Mouse (Mus musculus) heart, embryonic 14.5 days (tissue): ENCODE data around the gene Oasl1. TPM values are rescaled to one million over a fixed set of nuclear protein-coding genes. Genes with fewer than 3 reads are reported as not detected.
"Not testable (repeated sequence)": the region's sequence is repeated elsewhere in the genome, so short reads cannot be mapped to it uniquely, and the experiment has no call there.

Source experiments
- ATAC-seq: fragments of 200-750 bp; cut with Nextera tagmentation; 2 replicates; pipeline ENCODE4 v1.8.0; 2017; ENCODE audit warnings: low read depth, moderate TSS enrichment; ENCODE audit not compliant: insufficient number of reproducible peaks, insufficient read depth, low FRiP score
- H3K27ac ChIP-seq, 2 experiments: fragments of 200-500 bp in 1 of 2; fragments of 300-500 bp in 1 of 2; sonication (generic) in 1 of 2; replicated peaks in 1 of 2; 2 replicates each; pipeline ENCODE4 v1.5.1; 2012 to 2014; ENCODE audit warnings: low read depth in 2 of 2, low read length in 2 of 2, control low read depth in 1 of 2, mild to moderate bottlenecking in 1 of 2, mixed read lengths in 1 of 2; ENCODE audit not compliant: control insufficient read depth in 1 of 2, insufficient read depth in 1 of 2
- H3K27me3 ChIP-seq: fragments of 300-500 bp; sonication (generic); 2 replicates; pipeline ENCODE4 v1.6.1; 2014; ENCODE audit warnings: mild to moderate bottlenecking, low read length, control low read depth; ENCODE audit not compliant: control insufficient read depth, insufficient read depth
- H3K36me3 ChIP-seq: fragments of 300-500 bp; sonication (generic); 2 replicates; pipeline ENCODE4 v1.6.1; 2014; ENCODE audit warnings: mild to moderate bottlenecking, control low read depth, low read length, mixed read lengths; ENCODE audit not compliant: control insufficient read depth, insufficient read depth
- H3K4me1 ChIP-seq, 2 experiments: fragments of 200-500 bp in 1 of 2; fragments of 300-500 bp in 1 of 2; sonication (generic) in 1 of 2; 2 replicates each; pipeline ENCODE4 v1.6.1; 2012 to 2014; ENCODE audit warnings: low read length in 2 of 2, control low read depth in 1 of 2, mixed read lengths in 1 of 2; ENCODE audit not compliant: control insufficient read depth in 2 of 2, insufficient read depth in 2 of 2
- H3K4me2 ChIP-seq: fragments of 300-500 bp; sonication (generic); 2 replicates; pipeline ENCODE4 v1.6.1; 2014; ENCODE audit warnings: mild to moderate bottlenecking, low read length
- H3K4me3 ChIP-seq, 2 experiments: fragments of 200-500 bp in 1 of 2; fragments of 300-500 bp in 1 of 2; sonication (generic) in 1 of 2; 2 replicates each; pipeline ENCODE4 v1.5.1; 2012 to 2014; ENCODE audit warnings: low read length in 2 of 2, mild to moderate bottlenecking in 2 of 2, control low read depth in 1 of 2, low read depth in 1 of 2, moderate library complexity in 1 of 2; ENCODE audit not compliant: control insufficient read depth in 1 of 2, insufficient read depth in 1 of 2
- H3K9ac ChIP-seq: fragments of 300-500 bp; sonication (generic); 2 replicates; pipeline ENCODE4 v1.6.1; 2014; ENCODE audit warnings: mild to moderate bottlenecking, low read length
- H3K9me3 ChIP-seq: fragments of 300-500 bp; sonication (generic); 2 replicates; pipeline ENCODE4 v1.6.1; 2016; ENCODE audit warnings: low read length, control low read depth; ENCODE audit not compliant: control insufficient read depth
- WGBS: fragments of 180-500 bp; shearing (Covaris S2); extraction: QIAGEN DNeasy Blood & Tissue Kit; methylation state at CpG from one replicate; pipeline ENCODE4 v1.1.7; 2014; 5-methylcytosine and 5-hydroxymethylcytosine counted together
- polyA plus RNA-seq: library from polyadenylated mRNA; unstranded; fragments of >200 nt; fragmentation: Nextera tagmentation; extraction: Ambion mirVana; gene quantifications from 2 replicates; pipeline ENCODE4 v1.2.1, GENCODE M21; 2014

The Oasl1 gene
- polyA plus RNA-seq = 0.45 and 0.70 TPM in 2 replicates

DNA sequence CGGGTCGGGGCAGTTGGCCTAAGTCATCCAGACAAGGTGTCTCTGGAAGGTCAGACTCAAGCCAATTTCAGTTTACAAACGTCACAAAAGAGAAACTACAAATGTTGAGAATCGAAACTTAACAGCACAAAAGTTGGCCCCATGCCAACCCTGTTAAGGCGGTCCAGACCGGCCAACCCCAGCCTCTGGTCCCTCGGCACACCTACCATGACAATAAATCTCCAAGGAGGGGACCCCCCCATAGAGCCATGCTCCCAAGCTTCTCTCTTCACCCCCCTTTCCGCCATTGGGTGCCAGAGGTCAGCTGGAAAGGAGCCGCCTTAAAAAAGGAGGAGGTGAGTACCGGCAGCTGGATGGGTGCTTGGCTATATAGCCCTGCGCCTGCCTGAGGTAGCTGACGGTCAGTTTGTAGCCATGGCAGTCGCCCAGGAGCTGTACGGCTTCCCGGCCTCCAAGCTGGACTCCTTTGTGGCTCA, at the start of gene Oasl1:
Oasl1 (plus strand) TSS at position 243 of the 476 bp plus-strand sequence.
- Histone ChIP-seq H3K9me3 (0 out of 2 replicates have a peak, but pooled peaks cover 4% of the 10 kb centered on the region), H3K9ac (peak within 1 kb of the TSS; percentile 49; the same call in 1 of the 2 replicates), H3K27ac (no peak within 1 kb of the TSS), H3K36me3 (no peaks in the 10 kb centered on the region), H3K4me2 (peak within 1 kb of the TSS; percentile 67), H3K4me3 (peak within 1 kb of the TSS; percentile 31 to 35), H3K27me3 (no peaks in the 10 kb centered on the region), H3K4me1 (peaks cover 3 to 6% of the 10 kb centered on the region in 2 experiments; a peak in 2 of 4 replicates)
- 36% methylated on average over 15 of the region's 15 CpGs for WGBS
- no peak for ATAC-seq

- peaks cover 17% of the 10 kb centered on the region for H3K27me3 ChIP-seq
- peak overlapping the region; percentile 42; the same call in 1 of the 2 replicates for H3K4me2 ChIP-seq
- WGBS = 44% methylated on average over 6 of the region's 6 CpGs
Observed at GRCm38 (mm10) chr5:114875858-114876257, 47.2 kb upstream of the Oasl1 start.

DNA sequence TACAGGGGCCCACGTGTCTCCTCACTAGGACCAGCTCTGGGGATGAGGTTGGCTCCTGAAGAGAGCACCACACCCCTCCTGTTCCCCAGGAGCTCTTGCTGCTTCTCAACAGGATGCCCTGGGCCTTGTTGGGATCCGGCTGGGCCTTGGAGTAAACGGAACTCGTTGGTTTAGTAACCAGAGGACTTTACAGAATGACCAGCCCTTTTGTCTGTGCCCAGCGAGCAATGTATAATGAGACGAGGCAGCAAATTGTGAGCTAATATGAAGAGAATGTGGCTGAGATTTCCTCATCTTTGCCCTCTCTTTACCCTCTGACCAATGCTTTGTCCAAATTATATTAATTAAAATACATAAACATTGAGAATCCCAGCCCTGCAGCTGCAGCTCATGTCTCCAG, 46.7 kb upstream of the Oasl1 start:
- H3K9ac ChIP-seq = no peak overlapping the region
- H3K4me2 ChIP-seq = no peak overlapping the region
- H3K27me3 ChIP-seq = peaks cover 17% of the 10 kb centered on the region
- ATAC-seq = no peak
- no peaks in the 10 kb centered on the region for H3K4me1 ChIP-seq
- no peaks in the 10 kb centered on the region for H3K36me3 ChIP-seq
- no peaks in the 10 kb centered on the region for H3K9me3 ChIP-seq
- no peak overlapping the region for H3K27ac ChIP-seq
- WGBS = 54% methylated on average over 6 of the region's 6 CpGs
- no peak overlapping the region for H3K4me3 ChIP-seq

More at GRCm38 (mm10) chr5:114875858-114876257, 47.2 kb upstream of the Oasl1 start:
- no peak overlapping the region for H3K9ac ChIP-seq
- H3K9me3 ChIP-seq = no peaks in the 10 kb centered on the region
- ATAC-seq = no peak
- H3K4me1 ChIP-seq = no peaks in the 10 kb centered on the region
- H3K4me3 ChIP-seq = no peak overlapping the region
- no peak overlapping the region for H3K27ac ChIP-seq
- no peaks in the 10 kb centered on the region for H3K36me3 ChIP-seq

GRCm38 (mm10) chr5:114877487-114877886, 45.6 kb upstream of the Oasl1 start:
- Histone ChIP-seq H3K4me1 (no peaks in the 10 kb centered on the region), H3K4me3 (no peak overlapping the region), H3K36me3 (no peaks in the 10 kb centered on the region), H3K4me2 (no peak overlapping the region), H3K27me3 (peaks cover 17% of the 10 kb centered on the region), H3K9me3 (no peaks in the 10 kb centered on the region), H3K9ac (no peak overlapping the region), H3K27ac (no peak overlapping the region)
- no peak for ATAC-seq
- 81% methylated on average over 7 of the region's 7 CpGs for WGBS

GRCm38 (mm10) chr5:114879399-114879798, 43.6 kb upstream of the Oasl1 start:
- H3K4me2 ChIP-seq = no peak overlapping the region
- no peaks in the 10 kb centered on the region for H3K4me1 ChIP-seq
- no peak overlapping the region for H3K27ac ChIP-seq
- H3K9me3 ChIP-seq = no peaks in the 10 kb centered on the region
- H3K36me3 ChIP-seq = no peaks in the 10 kb centered on the region
- no peak for ATAC-seq
- peaks cover 17% of the 10 kb centered on the region for H3K27me3 ChIP-seq
- no peak overlapping the region for H3K9ac ChIP-seq
- H3K4me3 ChIP-seq = no peak overlapping the region
- 30% methylated on average over 13 of the region's 13 CpGs for WGBS

GRCm38 (mm10) chr5:114882319-114882718, 40.7 kb upstream of the Oasl1 start:
- WGBS = 75% methylated on average over 6 of the region's 7 CpGs
- not testable (repeated sequence) for H3K27ac ChIP-seq, H3K9me3 ChIP-seq, H3K4me1 ChIP-seq, H3K4me2 ChIP-seq, H3K9ac ChIP-seq, ATAC-seq, H3K4me3 ChIP-seq, H3K36me3 ChIP-seq
- peaks cover 11% of the 10 kb centered on the region for H3K27me3 ChIP-seq

GRCm38 (mm10) chr5:114883022-114883421, 40.0 kb upstream of the Oasl1 start:
- no peak overlapping the region for H3K4me3 ChIP-seq
- no peaks in the 10 kb centered on the region for H3K4me1 ChIP-seq
- H3K36me3 ChIP-seq = no peaks in the 10 kb centered on the region
- H3K27ac ChIP-seq = no peak overlapping the region
- H3K4me2 ChIP-seq = no peak overlapping the region
- no peak overlapping the region for H3K9ac ChIP-seq
- ATAC-seq = no peak
- no peaks in the 10 kb centered on the region for H3K9me3 ChIP-seq
- WGBS = 72% methylated on average over 11 of the region's 11 CpGs
- H3K27me3 ChIP-seq = peaks cover 11% of the 10 kb centered on the region

- Histone ChIP-seq H3K9me3 (no peaks in the 10 kb centered on the region), H3K9ac (no peak overlapping the region), H3K27ac (no peak overlapping the region), H3K4me3 (no peak overlapping the region), H3K36me3 (no peaks in the 10 kb centered on the region), H3K4me1 (no peaks in the 10 kb centered on the region), H3K4me2 (no peak overlapping the region), H3K27me3 (no peaks in the 10 kb centered on the region)
- ATAC-seq = no peak
- 74% methylated on average over 6 of the region's 6 CpGs for WGBS
Observed at GRCm38 (mm10) chr5:114886801-114887200, 36.2 kb upstream of the Oasl1 start.
